Mouse (Mus musculus): ENCODE measurements around the gene Nyap2.

GRCm38 (mm10) chr1:81169245-81169644 lies 92.5 kb downstream of the Nyap2 start:
- TF ChIP-seq POLR2A (IDR thresholded peaks at IDR 0.05; ENCODE audit: low read depth, low read length) (no peak), CTCF (conservative IDR thresholded peaks at IDR 0.05; ENCODE audit: insufficient read depth, insufficient read length, low read depth, low read length) (no peak)
